Mouse (Mus musculus) adrenal gland, postnatal 14 days (tissue): ENCODE data around the gene Etfa. TPM values are rescaled to one million over a fixed set of nuclear protein-coding genes. Genes with fewer than 3 reads are reported as not detected.

ENCODE experiments used
- DNase-seq: peaks from one replicate; pipeline ENCODE4 v3.0.0; 2021; ENCODE audit warnings: mixed read lengths
- long read RNA-seq, 2 experiments: library from polyadenylated mRNA; stranded (forward); transcript quantifications; one replicate each; pipeline ENCODE4 v2.0.0; 2021
- total RNA-seq: library from RNA; stranded (reverse); gene quantifications from 2 replicates; pipeline ENCODE4 v1.2.3, GENCODE M21; 2021

Gene Etfa
- 1,170 and 1,175 TPM in 2 replicates for total RNA-seq
- long read RNA-seq, experiment 1, transcript Etfa-201 (12 exons, 1,392 nt) = major isoform, 1,007 of 1,149 reads
- long read RNA-seq, experiment 1, partial matches to known transcripts = 95 of 1,149 reads
- long read RNA-seq, experiment 1, other reads (novel, unspliced or antisense) = 47 of 1,149 reads
- long read RNA-seq, experiment 2, transcript Etfa-201 (12 exons, 1,392 nt) = major isoform, 918 of 1,067 reads
- long read RNA-seq, experiment 2, partial matches to known transcripts = 110 of 1,067 reads
- long read RNA-seq, experiment 2, other reads (novel, unspliced or antisense) = 38 of 1,067 reads

DNA sequence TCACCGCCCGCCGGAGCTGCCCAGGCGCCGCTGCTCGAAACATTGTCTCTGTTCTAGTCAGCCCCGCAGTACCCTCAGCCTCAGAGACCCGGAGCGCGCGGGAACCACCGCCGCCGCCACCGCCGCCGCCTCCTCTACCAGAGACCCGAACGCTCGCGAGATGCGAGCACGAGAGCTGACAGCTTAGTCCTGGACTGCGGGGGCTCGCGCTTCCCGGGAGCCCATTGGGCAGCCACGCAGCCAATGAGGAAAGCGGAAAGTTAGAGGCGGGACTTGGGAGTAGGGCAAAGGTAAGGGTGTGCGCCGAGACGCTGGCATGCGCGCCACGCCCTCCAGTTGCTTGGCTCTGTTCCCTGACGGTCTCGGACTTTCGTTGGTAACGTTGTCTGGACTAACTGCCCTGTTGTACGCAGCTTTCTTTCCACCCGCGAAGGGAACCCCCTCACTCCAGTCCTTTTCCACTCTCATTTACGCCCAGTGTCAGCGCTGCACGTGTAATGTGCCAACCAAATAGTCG, at the start of gene Etfa:
Etfa (minus strand) TSS at position 217 of the 517 bp plus-strand sequence.
- peak; percentile 98 for DNase-seq

DNA sequence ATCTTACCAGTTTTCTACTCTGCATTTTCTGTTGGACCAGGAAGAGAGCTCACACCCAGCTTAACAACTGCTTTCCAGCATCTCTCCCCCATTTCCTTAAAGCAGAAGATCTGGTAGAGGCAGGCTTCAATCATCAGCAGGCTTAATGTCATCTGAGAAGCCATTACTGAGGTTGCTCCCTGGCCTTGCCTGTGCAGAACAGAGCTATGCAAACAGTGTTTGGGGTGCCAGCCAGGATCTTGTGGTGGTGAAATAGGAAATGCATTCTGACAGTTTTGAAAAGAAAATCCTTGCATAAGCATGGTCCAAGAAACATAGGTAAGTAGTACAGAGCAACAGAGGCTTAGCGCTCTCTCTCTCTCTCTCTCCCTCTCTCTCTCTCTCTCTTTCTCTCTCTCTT, 48.9 kb upstream of the Etfa start:
- DNase-seq = no peak

DNA sequence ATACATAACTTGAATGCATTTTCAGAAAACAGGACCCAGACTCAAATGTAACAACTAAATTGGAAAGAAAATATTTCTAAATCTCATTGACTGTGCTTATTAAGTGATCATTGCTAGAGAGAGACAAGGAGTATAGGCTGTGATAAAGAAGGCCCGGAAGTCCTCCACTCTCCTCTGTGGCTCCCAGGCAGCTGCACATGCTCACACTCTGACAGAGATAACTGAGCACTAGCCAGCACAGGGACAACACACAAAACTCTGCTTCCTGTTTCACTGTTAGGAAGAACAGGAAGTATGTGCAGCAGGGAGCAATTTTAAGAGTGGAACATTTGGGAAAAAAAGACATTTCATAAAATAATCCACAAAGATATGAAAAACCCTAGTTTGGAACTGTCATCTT, 42.9 kb upstream of the Etfa start:
- DNase-seq = no peak

DNA sequence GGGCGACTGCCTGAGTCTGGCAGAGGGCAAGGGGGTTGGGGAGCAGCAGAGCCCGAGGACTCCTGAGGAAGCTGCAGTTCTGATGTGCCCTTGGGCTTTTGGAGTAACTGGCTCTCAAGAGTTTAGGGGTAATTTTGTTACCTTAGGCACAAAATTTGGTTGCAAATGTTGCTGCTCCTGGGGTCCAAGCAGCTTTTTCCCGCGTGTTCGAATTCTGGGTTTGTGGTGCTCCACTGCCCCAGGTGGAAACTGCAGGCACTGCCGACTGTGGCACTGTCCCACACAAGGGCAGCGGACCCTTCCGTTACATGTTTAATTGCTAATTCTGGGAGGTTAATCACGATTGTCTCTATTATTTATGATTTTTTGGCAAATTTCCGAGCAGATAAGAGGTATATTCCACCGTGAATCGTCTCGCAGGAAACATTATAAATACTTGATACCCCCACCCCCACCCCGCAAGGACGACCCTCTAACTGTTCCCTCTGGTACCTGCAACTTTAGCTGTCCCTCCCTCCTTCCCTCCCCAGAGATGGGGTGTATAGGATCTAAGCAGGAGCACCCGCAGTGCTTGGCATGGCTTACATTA, 37.4 kb upstream of the Etfa start:
- DNase-seq = no peak

DNA sequence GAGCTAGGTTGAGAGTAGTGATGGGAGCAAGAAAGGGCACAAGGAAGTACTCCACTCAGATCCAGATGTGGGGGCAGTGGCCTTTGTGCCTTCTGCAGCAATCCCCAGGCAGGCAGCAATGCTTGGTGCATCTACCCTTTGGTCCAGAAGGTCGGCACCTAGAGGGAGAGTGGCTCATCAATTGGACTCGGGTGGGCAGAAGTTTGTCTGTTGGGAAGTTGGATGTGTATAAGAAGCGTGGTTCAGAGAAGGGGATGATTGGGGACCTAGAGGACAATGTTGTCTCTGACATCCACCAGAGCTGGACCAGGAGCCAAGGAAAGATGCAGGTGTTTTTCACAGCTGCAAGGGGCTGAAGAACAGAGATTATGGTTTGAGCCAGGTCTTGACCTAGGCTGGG, 36.8 kb upstream of the Etfa start:
- DNase-seq = no peak

- DNase-seq = peak; percentile 70
Observed at GRCm38 (mm10) chr9:55546176-55547010, 34.4 kb upstream of the Etfa start.

DNA sequence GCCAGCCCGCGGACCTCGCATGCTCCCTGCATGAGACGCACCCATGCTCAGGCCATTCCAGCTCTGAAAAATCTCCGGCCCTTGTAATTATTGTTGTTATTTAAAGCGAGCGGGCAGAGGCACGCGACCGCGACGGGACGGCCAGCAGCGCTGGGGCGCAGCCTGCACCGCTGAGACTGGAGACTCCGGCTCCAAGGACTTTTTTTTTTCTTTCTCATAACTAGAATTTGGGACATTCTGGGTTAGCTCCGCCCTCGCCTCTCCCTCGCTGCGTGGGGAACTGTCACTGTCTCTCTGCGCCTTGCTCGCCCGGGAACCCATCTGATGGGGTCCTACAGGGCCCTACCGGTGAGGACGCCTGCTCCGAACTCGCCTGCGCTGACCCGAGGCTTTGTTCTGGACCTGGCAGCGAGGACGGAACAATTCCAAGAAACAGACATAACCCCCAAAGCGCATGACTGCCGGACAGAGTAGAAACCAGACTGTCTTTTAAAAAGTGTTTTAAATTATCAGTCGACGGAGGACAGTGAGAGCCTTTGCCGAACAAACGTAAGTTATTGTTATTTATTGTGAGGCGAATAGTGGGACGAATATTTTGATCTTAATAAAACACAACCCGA, 33.6 kb upstream of the Etfa start:
- DNase-seq = no peak

DNA sequence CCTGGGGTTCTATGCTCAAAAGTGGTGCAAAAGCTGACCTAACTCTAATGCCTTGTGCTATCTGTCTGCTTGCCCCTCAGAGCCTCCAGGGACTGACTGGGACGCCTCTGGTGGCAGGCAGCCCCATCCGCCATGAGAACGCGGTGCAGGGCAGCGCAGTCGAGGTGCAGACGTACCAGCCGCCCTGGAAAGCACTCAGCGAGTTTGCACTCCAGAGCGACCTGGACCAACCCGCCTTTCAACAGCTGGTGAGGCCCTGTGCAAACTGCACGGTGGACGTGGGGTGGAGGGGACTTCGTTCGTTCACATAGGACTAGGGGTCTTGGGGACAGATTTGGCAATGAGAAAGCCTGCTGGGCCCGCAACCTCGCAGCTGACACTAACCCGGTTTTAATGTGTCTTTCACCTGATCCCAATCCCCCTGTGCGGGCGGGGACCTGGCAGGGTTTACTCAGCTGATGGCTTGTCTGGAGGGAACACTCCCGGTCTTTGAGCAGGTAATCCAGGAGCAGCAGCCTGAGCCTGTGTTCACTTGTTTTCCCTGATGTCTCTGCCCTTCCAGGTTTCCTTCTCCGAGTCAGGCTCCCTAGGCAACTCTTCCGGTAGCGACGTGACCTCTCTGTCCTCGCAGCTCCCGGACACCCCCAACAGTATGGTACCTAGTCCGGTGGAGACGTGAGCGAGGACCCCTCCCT, 33.0 kb upstream of the Etfa start:
- DNase-seq = peak; percentile 21

DNA sequence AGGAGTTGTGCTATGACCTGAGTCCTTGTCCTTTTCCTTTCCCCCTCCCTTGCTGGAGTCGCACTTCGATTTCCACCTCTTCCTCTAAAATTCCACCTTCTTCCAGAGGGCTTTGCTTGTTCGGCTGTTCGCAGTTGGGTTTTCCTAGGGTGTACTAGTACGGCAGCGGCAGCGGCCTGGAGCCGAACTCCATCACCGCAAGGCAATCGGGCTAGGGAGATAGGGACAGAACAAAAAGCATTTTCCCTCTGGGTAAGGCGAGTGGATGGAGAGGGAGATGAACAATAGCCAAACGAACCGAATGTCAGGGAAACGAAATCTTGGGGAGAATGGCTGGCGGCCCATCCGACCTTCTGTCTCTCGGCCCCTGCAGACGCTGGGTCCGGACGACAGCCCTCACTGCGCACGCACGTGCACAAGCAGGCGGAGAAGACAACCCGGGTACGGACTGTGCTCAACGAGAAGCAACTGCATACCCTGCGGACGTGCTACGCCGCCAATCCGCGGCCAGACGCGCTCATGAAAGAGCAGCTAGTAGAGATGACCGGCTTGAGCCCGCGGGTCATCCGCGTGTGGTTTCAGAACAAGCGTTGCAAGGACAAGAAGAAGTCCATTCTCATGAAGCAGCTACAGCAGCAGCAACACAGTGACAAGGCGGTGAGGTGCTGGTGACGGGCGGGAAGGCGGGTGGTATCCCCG, 31.8 kb upstream of the Etfa start:
- DNase-seq = peak; percentile 33

GRCm38 (mm10) chr9:55543336-55543702, 31.3 kb upstream of the Etfa start:
- DNase-seq = no peak

DNA sequence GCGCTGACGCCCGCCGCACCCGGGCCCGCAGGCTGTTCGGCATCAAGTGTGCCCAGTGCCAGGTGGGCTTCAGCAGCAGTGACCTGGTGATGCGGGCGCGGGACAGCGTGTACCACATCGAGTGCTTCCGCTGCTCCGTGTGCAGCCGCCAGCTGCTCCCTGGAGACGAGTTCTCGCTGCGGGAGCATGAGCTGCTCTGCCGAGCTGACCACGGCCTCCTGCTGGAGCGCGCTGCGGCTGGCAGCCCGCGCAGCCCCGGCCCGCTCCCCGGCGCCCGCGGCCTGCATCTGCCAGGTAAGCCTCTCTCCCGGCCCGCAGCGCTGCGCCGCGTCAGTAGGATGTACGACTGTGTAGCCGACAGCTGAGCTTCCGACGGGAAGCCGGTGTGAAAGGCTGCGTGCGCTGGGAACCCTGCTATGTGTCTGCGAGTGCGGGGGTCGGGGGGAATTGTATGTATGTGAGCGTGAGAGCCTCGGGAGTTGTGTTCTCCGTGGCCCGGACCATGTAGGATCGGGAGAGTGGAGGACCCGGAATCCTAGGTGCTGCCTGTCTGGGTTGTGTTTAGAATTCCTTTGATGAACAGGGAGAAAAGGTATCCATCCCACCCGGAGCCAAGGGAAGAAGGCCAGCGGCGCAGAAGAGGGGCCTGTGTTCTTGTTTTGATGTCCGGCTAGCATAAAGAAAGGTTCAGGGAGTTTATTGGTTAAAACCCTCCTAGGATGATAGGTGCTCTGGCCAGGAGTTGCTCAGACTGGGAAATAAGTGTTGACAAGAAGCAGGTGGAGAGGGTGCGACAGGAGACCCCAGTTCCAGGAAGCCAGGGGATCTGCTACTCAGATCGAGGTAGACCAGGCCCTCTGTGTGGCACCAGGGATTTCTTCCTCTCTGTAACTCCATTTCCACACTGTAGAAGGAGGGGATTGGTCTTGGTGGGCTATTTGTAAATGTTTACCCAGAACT, 30.6 kb upstream of the Etfa start:
- peak; percentile 9 for DNase-seq

DNA sequence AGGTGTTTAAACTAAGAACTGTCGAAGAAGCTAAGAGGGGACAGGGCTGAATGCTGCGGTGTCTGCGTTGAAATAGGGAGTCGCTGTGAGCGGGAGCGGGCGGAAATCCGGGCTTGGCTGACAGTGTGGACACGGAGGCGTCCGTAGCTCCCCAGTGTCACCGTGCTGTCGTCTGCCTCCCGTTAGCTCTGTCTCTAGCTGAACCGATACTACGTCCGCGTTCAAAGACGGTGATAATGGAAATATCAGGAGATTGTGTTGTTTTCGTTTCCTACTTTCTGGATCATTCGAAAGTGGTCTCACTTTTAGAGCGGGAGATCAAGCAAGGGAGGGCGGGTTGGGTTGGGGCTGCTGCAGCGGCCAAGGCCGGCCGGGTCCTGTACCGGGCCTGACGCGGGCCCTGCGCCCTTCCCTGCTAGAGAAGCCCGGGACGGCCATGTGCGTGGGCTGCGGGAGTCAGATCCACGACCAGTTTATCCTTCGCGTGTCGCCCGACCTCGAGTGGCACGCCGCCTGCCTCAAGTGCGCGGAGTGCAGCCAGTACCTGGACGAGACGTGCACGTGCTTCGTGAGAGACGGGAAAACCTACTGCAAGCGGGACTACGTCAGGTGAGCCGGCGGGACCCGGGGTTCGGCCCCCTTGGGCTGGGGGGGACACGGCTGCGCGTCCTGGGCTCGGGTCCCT, 29.8 kb upstream of the Etfa start:
- DNase-seq = peak; percentile 30

DNA sequence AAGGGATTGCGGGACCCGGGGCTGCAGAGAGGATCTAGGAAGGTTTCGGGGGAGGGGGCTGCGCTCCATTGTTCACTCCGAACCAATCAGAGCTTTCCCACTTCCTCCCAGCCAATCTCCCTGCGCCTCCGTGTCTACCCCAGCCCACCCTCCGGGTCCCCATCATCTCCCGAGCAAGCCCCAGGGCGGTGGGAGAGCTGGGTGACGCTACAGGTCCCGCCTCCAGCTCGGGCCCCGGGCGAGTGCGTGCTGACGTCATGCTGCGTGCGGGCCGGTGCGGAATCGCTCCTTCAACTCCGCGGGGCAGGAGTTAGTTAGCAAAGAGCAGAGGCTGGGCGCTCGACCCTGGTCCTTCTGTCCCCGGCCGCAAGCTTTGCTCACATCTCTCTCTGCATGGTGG, 28.8 kb upstream of the Etfa start:
- peak; percentile 48 for DNase-seq

GRCm38 (mm10) chr9:55540391-55540770, 28.3 kb upstream of the Etfa start:
- no peak for DNase-seq

DNA sequence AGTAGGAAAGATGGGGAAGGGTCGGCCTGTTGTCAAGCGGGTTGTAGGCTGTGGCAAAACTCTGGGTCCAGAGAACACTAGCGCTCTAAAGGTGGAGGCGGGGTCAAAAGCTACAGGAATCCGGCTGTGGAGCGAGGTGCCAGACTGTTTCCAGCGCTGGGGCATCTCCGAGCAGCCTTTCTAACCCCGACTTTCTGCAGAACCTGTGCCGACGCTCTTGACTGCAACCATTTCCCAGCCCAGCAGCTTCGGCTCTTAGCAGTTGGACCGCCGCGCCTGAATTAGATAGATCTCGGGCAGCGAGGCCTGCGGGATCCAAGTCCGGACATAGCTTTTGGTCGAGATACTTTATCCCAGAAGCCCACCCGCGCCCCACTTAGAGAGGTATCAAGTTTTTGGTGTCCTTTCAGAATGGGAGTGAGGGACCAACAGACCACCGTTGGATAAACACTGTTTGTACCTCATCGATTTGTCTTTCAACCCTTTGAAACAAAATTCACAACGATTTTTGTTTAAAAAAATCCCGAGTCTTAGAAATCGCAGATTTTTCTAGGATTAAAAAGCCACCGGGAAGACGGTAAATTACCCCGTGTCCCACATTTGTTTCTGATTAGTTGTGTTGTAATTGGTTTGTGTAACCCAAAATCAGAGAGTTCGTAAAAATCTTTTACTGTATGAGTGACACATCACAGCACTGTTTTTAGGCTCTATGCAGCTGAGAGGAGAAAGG, 27.8 kb upstream of the Etfa start:
- peak; percentile 10 for DNase-seq

DNA sequence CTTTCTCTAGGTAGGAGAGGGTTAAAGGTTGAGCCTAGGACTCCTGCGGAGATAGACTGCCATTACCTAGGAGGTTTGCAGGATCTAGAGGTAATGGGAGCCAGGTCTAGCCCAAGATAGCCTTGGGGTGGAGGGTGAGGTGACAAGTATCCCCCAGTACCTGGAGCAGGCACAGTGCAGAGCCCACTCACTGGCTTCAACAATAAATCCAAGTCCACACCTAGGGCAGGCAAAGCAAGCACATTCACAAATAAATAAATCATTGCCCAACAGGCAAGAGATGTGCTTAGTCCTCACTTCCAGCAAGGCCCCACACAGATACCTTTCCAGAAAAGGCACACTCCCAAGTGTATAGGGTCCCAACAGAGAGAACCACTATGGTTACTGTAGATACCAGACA, 27.0 kb upstream of the Etfa start:
- no peak for DNase-seq

DNA sequence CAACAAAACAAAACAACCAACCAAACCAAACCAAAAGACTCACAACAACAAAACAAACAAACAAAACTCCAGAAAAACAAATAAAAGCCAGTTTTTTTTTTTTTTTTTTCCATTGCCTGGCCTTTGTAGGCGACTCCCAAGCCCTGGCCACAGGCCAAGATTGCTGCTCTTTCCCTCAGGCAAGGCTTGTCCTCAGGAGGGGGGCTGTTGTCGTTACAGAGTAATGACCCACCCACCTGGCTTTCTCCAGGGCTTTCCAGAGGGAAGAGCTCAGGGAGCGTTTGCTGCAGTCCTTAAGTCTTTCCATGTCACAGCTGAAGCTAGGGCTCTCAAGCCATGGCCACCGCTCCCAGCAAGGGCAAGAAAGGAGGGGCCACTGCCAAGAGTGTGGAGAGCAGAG, 26.3 kb upstream of the Etfa start, which contains the start of gene Isl2:
Isl2 (plus strand) TSS at position 296 of the 400 bp plus-strand sequence.
- DNase-seq = peak; percentile 18

DNA sequence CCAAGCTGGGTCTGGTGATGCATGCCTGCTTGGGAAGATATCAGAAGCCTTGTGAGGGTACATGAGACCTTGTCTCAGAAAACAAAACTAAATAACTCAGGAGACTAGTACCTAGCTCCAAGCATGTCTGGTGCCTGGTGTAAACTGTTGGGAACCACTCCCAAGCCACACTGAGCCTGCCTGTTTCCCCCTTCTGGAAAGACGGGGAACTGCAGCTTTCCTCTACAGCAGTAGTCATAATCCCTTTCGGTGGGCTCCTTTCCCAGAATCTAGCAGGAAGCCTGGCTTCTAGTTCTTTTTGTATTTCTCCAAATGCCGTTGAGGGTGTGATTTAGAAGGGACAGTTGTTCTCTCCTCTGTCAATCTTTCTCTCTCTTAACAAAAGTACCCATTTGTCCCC, 23.9 kb upstream of the Etfa start:
- DNase-seq = peak; percentile 76

DNA sequence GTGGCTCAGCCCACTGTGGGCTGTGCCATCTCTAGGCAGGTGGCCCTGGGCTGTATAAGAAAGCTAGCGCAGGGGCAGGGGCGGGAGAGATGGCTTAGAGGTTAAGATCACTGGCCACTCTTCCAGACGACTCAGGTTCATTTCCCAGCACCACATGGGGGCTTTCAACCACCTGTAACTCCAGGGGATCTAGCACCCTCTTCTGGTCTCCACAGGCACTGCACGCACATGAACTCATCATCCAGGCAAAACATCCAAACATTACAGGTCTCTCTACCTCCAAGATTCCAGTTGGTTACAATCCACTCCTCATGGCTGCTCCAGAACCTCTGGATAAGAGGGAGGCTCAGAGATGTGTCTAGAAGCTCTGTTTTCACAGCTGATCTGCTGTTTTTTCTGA, 13.7 kb upstream of the Etfa start:
- no peak for DNase-seq
